Mouse (Mus musculus) lung, embryonic 14.5 days (tissue): ENCODE measurements around the gene Ephb1. TPM values are rescaled to one million over a fixed set of nuclear protein-coding genes. Genes with fewer than 3 reads are reported as not detected.

Experiments
- ATAC-seq: fragments of 200-750 bp; cut with Nextera tagmentation; 2 replicates; pipeline ENCODE4 v1.8.0; 2017; ENCODE audit warnings: mild to moderate bottlenecking, moderate TSS enrichment, moderate library complexity; ENCODE audit not compliant: insufficient read depth
- DNase-seq: peaks from one replicate; pipeline ENCODE4 v3.0.0-alpha.2; 2015
- H3K27ac ChIP-seq: fragments of 300-500 bp; sonication (generic); 2 replicates; pipeline ENCODE4 v1.5.1; 2014; ENCODE audit warnings: low read depth, mild to moderate bottlenecking, moderate library complexity
- H3K27me3 ChIP-seq: fragments of 300-500 bp; sonication (generic); 2 replicates; pipeline ENCODE4 v1.6.1; 2014; ENCODE audit warnings: low read length, control low read depth; ENCODE audit not compliant: insufficient read depth
- H3K36me3 ChIP-seq: fragments of 300-500 bp; sonication (generic); 2 replicates; pipeline ENCODE4 v1.6.1; 2014; ENCODE audit warnings: control low read depth; ENCODE audit not compliant: insufficient read depth
- H3K4me1 ChIP-seq: fragments of 300-500 bp; sonication (generic); 2 replicates; pipeline ENCODE4 v1.6.1; 2014; ENCODE audit warnings: antibody characterized with exemption, control low read depth; ENCODE audit not compliant: insufficient read depth
- H3K4me2 ChIP-seq: fragments of 300-500 bp; sonication (generic); 2 replicates; pipeline ENCODE4 v1.6.1; 2014; ENCODE audit warnings: mild to moderate bottlenecking
- H3K4me3 ChIP-seq: fragments of 300-500 bp; sonication (generic); 2 replicates; pipeline ENCODE4 v1.5.1; 2014; ENCODE audit warnings: low read depth, low read length
- H3K9ac ChIP-seq: fragments of 300-500 bp; sonication (generic); 2 replicates; pipeline ENCODE4 v1.6.1; 2014
- H3K9me3 ChIP-seq: fragments of 300-500 bp; sonication (generic); 2 replicates; pipeline ENCODE4 v1.6.1; 2016; ENCODE audit warnings: low read depth, low read length, control low read depth
- CTCF ChIP-seq: IDR thresholded peaks from 2 replicates; pipeline ENCODE4 v1.5.1; 2016; ENCODE audit warnings: antibody characterized with exemption, low read depth
- WGBS: fragments of 180-500 bp; shearing (Covaris S2); extraction: QIAGEN DNeasy Blood & Tissue Kit; methylation state at CpG from one replicate; pipeline ENCODE4 v1.1.7; 2014; 5-methylcytosine and 5-hydroxymethylcytosine counted together
- polyA plus RNA-seq: library from polyadenylated mRNA; unstranded; fragments of >200 nt; fragmentation: Nextera tagmentation; extraction: Ambion mirVana; gene quantifications from 2 replicates; pipeline ENCODE4 v1.2.1, GENCODE M21; 2014

The Ephb1 gene
- polyA plus RNA-seq, 1 experiment from 2014 or later, result 1.6 TPM

DNA sequence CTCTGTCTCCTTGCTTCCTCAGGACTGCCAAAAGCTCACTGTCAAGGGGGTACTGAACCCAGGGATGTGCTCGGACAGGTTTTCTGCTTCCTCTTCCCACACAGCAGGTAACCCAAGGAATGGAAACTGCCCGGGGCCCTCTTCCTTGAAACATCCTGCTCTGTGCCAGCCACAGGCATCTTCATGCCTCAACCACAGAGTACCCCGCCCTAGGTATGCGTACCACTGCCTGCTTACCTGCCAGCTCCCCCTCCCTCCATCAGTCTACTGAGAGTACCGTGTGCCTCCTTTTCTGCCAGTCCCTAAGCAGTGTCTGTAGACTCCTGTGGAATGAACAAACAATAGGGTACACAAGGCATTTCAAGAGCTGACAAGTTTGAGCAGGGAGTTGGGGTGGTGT, 265.9 kb downstream of the Ephb1 start:
- H3K27me3 ChIP-seq, result no peaks in the 10 kb centered on the region
- 70% methylated on average over 5 of the region's 5 CpGs for WGBS
- no peaks in the 10 kb centered on the region for H3K4me1 ChIP-seq
- H3K4me3 ChIP-seq, result no peak overlapping the region
- peak; percentile 56 for ATAC-seq
- no peak overlapping the region for H3K27ac ChIP-seq
- DNase-seq, result no peak
- TF ChIP-seq CTCF, result no peak
- no peaks in the 10 kb centered on the region for H3K9me3 ChIP-seq
- H3K4me2 ChIP-seq, result no peak overlapping the region
- no peak overlapping the region for H3K9ac ChIP-seq
- no peaks in the 10 kb centered on the region for H3K36me3 ChIP-seq

- no peak; the same call in 1 of the 2 replicates for ATAC-seq
- Histone ChIP-seq H3K9ac (no peak overlapping the region), H3K4me1 (no peaks in the 10 kb centered on the region), H3K27ac (no peak overlapping the region), H3K4me2 (no peak overlapping the region), H3K9me3 (no peaks in the 10 kb centered on the region), H3K27me3 (no peaks in the 10 kb centered on the region), H3K36me3 (no peaks in the 10 kb centered on the region), H3K4me3 (no peak overlapping the region)
- 35% methylated on average over 24 of the region's 24 CpGs for WGBS
- peak; percentile 7 for DNase-seq
- TF ChIP-seq CTCF, result no peak
Measured at GRCm38 (mm10) chr9:102086053-102086706, 268.3 kb downstream of the Ephb1 start.

DNA sequence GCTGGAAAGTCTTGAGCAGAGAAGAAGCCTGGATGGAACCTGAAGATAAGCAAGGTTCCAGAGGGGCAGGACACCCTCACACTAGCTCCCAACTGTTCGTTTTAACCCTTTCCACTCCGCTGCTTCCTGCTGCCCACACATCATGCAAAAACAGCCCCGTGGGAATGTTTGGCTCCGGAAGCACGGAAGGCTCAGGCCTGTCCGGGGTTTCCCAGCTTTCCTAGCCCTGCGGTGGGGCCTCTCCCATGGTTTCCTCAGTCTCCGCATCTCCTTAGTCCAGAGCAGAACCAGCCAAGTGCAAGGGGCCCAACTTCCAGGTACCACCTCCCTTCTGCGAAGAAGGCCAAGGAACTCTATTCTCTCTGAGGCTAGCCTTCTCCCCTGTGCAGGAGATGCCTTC, 269.0 kb downstream of the Ephb1 start:
- ATAC-seq, result no peak

GRCm38 (mm10) chr9:102080934-102081333, 273.6 kb downstream of the Ephb1 start:
- Histone ChIP-seq H3K4me3 (no peak overlapping the region), H3K4me1 (no peaks in the 10 kb centered on the region), H3K36me3 (no peaks in the 10 kb centered on the region), H3K9ac (no peak overlapping the region), H3K27me3 (no peaks in the 10 kb centered on the region), H3K9me3 (no peaks in the 10 kb centered on the region), H3K4me2 (no peak overlapping the region), H3K27ac (no peak overlapping the region)
- no peak for TF ChIP-seq CTCF
- DNase-seq (peak; percentile 9), ATAC-seq (no peak)
- 62% methylated on average over 5 of the region's 5 CpGs for WGBS

More for the DNA sequence above, 269.0 kb downstream of the Ephb1 start:
- 79% methylated on average over 9 of the region's 9 CpGs for WGBS
- H3K36me3 ChIP-seq, result no peaks in the 10 kb centered on the region
- H3K9me3 ChIP-seq, result no peaks in the 10 kb centered on the region
- no peak overlapping the region for H3K4me2 ChIP-seq
- H3K27me3 ChIP-seq, result no peaks in the 10 kb centered on the region
- H3K4me1 ChIP-seq, result no peaks in the 10 kb centered on the region
- DNase-seq, result no peak
- H3K4me3 ChIP-seq, result no peak overlapping the region
- H3K9ac ChIP-seq, result no peak overlapping the region
- TF ChIP-seq CTCF, result no peak
- H3K27ac ChIP-seq, result no peak overlapping the region

- H3K4me2 ChIP-seq, result no peak overlapping the region
- TF ChIP-seq CTCF, result no peak
- H3K27me3 ChIP-seq, result no peaks in the 10 kb centered on the region
- no peak overlapping the region for H3K9ac ChIP-seq
- H3K4me1 ChIP-seq, result no peaks in the 10 kb centered on the region
- H3K36me3 ChIP-seq, result no peaks in the 10 kb centered on the region
- ATAC-seq (no peak), DNase-seq (no peak)
- H3K4me3 ChIP-seq, result no peak overlapping the region
- 90% methylated on average over 2 of the region's 2 CpGs for WGBS
- H3K9me3 ChIP-seq, result no peaks in the 10 kb centered on the region
- H3K27ac ChIP-seq, result no peak overlapping the region
Measured at GRCm38 (mm10) chr9:102079151-102079550, 275.3 kb downstream of the Ephb1 start.

DNA sequence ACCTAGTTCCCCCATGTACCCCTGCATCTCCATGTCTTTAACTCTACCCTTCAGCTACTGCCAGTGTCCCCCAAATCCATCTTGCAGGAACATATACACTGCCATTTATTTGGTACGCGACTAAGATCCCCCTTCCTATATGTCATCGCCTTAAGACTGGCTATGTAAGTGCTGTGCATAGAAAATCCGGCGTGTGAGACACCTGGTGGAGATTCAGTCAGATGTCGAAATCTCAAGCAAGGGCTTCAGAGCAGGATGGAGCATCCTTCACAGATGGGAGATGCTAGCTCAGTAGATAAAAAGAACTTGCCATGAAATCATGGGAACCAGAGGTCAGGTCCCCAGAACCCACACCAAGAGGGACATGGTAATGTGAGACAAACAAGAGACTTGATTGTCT, 276.3 kb downstream of the Ephb1 start:
- Histone ChIP-seq H3K9me3 (no peaks in the 10 kb centered on the region), H3K4me1 (no peaks in the 10 kb centered on the region), H3K27me3 (no peaks in the 10 kb centered on the region), H3K4me2 (no peak overlapping the region), H3K9ac (no peak overlapping the region), H3K4me3 (no peak overlapping the region), H3K36me3 (no peaks in the 10 kb centered on the region), H3K27ac (no peak overlapping the region)
- DNase-seq (no peak), ATAC-seq (no peak)
- 82% methylated on average over 6 of the region's 6 CpGs for WGBS
- TF ChIP-seq CTCF, result no peak

GRCm38 (mm10) chr9:102075539-102075938, 279.0 kb downstream of the Ephb1 start:
- no peak overlapping the region for H3K9ac ChIP-seq
- 50% methylated on average over 4 of the region's 4 CpGs for WGBS
- ATAC-seq, result no peak
- no peaks in the 10 kb centered on the region for H3K9me3 ChIP-seq
- no peaks in the 10 kb centered on the region for H3K27me3 ChIP-seq
- H3K4me1 ChIP-seq, result no peaks in the 10 kb centered on the region
- no peaks in the 10 kb centered on the region for H3K36me3 ChIP-seq
- no peak overlapping the region for H3K4me2 ChIP-seq
- DNase-seq, result no peak
- no peak for TF ChIP-seq CTCF
- H3K27ac ChIP-seq, result no peak overlapping the region
- no peak overlapping the region for H3K4me3 ChIP-seq
